Mouse (Mus musculus) hindbrain, embryonic 13.5 days (tissue): ENCODE measurements around the gene Etfdh. TPM values are rescaled to one million over a fixed set of nuclear protein-coding genes. Genes with fewer than 3 reads are reported as not detected.

Experiments
- ATAC-seq: fragments of 200-750 bp; cut with Nextera tagmentation; 2 replicates; pipeline ENCODE4 v1.8.0; 2017; ENCODE audit warnings: moderate TSS enrichment; ENCODE audit not compliant: low FRiP score
- H3K27ac ChIP-seq: fragments of 300-500 bp; sonication (generic); 2 replicates; pipeline ENCODE4 v1.5.1; 2015; ENCODE audit warnings: inconsistent platforms, mild to moderate bottlenecking, moderate library complexity
- H3K27me3 ChIP-seq: fragments of 300-500 bp; sonication (generic); 2 replicates; pipeline ENCODE4 v1.6.1; 2015; ENCODE audit warnings: mild to moderate bottlenecking, inconsistent platforms
- H3K36me3 ChIP-seq: fragments of 300-500 bp; sonication (generic); 2 replicates; pipeline ENCODE4 v1.6.1; 2015; ENCODE audit warnings: mild to moderate bottlenecking, inconsistent platforms
- H3K4me1 ChIP-seq: fragments of 300-500 bp; sonication (generic); replicated peaks from 2 replicates; pipeline ENCODE4 v1.6.1; 2015; ENCODE audit warnings: inconsistent platforms
- H3K4me2 ChIP-seq: fragments of 300-500 bp; sonication (generic); 2 replicates; pipeline ENCODE4 v1.6.1; 2015; ENCODE audit warnings: inconsistent platforms, mild to moderate bottlenecking, moderate library complexity
- H3K4me3 ChIP-seq: fragments of 300-500 bp; sonication (generic); 2 replicates; pipeline ENCODE4 v1.5.1; 2015; ENCODE audit warnings: mild to moderate bottlenecking, inconsistent platforms
- H3K9ac ChIP-seq: fragments of 300-500 bp; sonication (generic); 2 replicates; pipeline ENCODE4 v1.6.1; 2015; ENCODE audit warnings: mild to moderate bottlenecking, inconsistent platforms
- H3K9me3 ChIP-seq: fragments of 300-500 bp; sonication (generic); 2 replicates; pipeline ENCODE4 v1.6.1; 2016; ENCODE audit warnings: inconsistent platforms
- WGBS: fragments of 180-500 bp; shearing (Covaris S2); methylation state at CpG from one replicate; pipeline ENCODE4 v1.1.7; 2015; 5-methylcytosine and 5-hydroxymethylcytosine counted together
- polyA plus RNA-seq: library from polyadenylated mRNA; unstranded; fragments of >200 nt; fragmentation: Nextera tagmentation; extraction: Ambion mirVana; gene quantifications from 2 replicates; pipeline ENCODE4 v1.2.1, GENCODE M21; 2015

The Etfdh gene
- polyA plus RNA-seq, 1 experiment from 2014 or later = 46.0 TPM

- Histone ChIP-seq H3K27ac (no peak overlapping the region), H3K36me3 (peaks cover 64% of the 10 kb centered on the region), H3K4me3 (no peak overlapping the region), H3K4me1 (no peaks in the 10 kb centered on the region), H3K9ac (no peak overlapping the region), H3K4me2 (no peak overlapping the region), H3K27me3 (no peaks in the 10 kb centered on the region), H3K9me3 (no peaks in the 10 kb centered on the region)
- 93% methylated on average over 2 of the region's 2 CpGs for WGBS
- no peak for ATAC-seq
Observed at GRCm38 (mm10) chr3:79609886-79610285, 19.4 kb downstream of the Etfdh start.

- Histone ChIP-seq H3K4me1 (peaks cover 15% of the 10 kb centered on the region), H3K4me3 (no peak overlapping the region), H3K27ac (no peak overlapping the region), H3K27me3 (no peaks in the 10 kb centered on the region), H3K4me2 (no peak overlapping the region), H3K9ac (no peak overlapping the region), H3K36me3 (peaks cover 58% of the 10 kb centered on the region), H3K9me3 (no peaks in the 10 kb centered on the region)
- 98% methylated on average over 7 of the region's 7 CpGs for WGBS
- no peak for ATAC-seq
Observed at GRCm38 (mm10) chr3:79595468-79595867, 33.8 kb downstream of the Etfdh start.

GRCm38 (mm10) chr3:79591793-79592471 lies 37.4 kb downstream of the Etfdh start:
- Histone ChIP-seq H3K4me1 (peaks cover 15% of the 10 kb centered on the region), H3K4me3 (peak overlapping the region; percentile 92), H3K36me3 (peaks cover 28% of the 10 kb centered on the region), H3K4me2 (peak overlapping the region; percentile 90), H3K27me3 (0 out of 2 replicates have a peak, but pooled peaks cover 3% of the 10 kb centered on the region), H3K9ac (peak overlapping the region; percentile 89), H3K9me3 (no peaks in the 10 kb centered on the region), H3K27ac (peak overlapping the region; percentile 86)
- 0 out of 2 replicates have a peak, but pooled peaks have one; percentile 14 for ATAC-seq
- 6% methylated on average over 15 of the region's 15 CpGs for WGBS

- Histone ChIP-seq H3K4me3 (peak within 1 kb of the TSS; percentile 92), H3K27ac (peak within 1 kb of the TSS; percentile 86), H3K9ac (peak within 1 kb of the TSS; percentile 89), H3K36me3 (peaks cover 20% of the 10 kb centered on the region), H3K27me3 (0 out of 2 replicates have a peak, but pooled peaks cover 3% of the 10 kb centered on the region), H3K4me1 (peaks cover 15% of the 10 kb centered on the region), H3K4me2 (peak within 1 kb of the TSS; percentile 90), H3K9me3 (no peaks in the 10 kb centered on the region)
- WGBS = 4% methylated on average over 63 of the region's 63 CpGs
- ATAC-seq = peak; percentile 91
Observed at GRCm38 (mm10) chr3:79590863-79591792, 38.2 kb downstream of the Etfdh start, which contains the start of gene Ppid. Gene Ppid, plus strand, starts transcription at chr3:79591342.

- Histone ChIP-seq H3K27ac (no peak overlapping the region), H3K4me1 (peaks cover 15% of the 10 kb centered on the region), H3K4me2 (no peak overlapping the region), H3K36me3 (peaks cover 8% of the 10 kb centered on the region), H3K27me3 (0 out of 2 replicates have a peak, but pooled peaks cover 3% of the 10 kb centered on the region), H3K9me3 (no peaks in the 10 kb centered on the region), H3K4me3 (no peak overlapping the region), H3K9ac (no peak overlapping the region)
- ATAC-seq = no peak
- 88% methylated on average over 2 of the region's 2 CpGs for WGBS
Observed at GRCm38 (mm10) chr3:79589671-79590070, 39.6 kb downstream of the Etfdh start.

GRCm38 (mm10) chr3:79586804-79587203 lies 42.5 kb downstream of the Etfdh start:
- ATAC-seq = peak; percentile 65
- 3% methylated on average over 6 of the region's 6 CpGs for WGBS
- H3K4me2 ChIP-seq = no peak overlapping the region
- H3K36me3 ChIP-seq = no peaks in the 10 kb centered on the region
- H3K9ac ChIP-seq = no peak overlapping the region
- H3K4me3 ChIP-seq = no peak overlapping the region
- 0 out of 2 replicates have a peak, but pooled peaks cover 3% of the 10 kb centered on the region for H3K27me3 ChIP-seq
- H3K4me1 ChIP-seq = peaks cover 1% of the 10 kb centered on the region
- H3K27ac ChIP-seq = no peak overlapping the region
- no peaks in the 10 kb centered on the region for H3K9me3 ChIP-seq

GRCm38 (mm10) chr3:79579891-79580575 lies 49.3 kb downstream of the Etfdh start:
- no peaks in the 10 kb centered on the region for H3K27me3 ChIP-seq
- no peaks in the 10 kb centered on the region for H3K9me3 ChIP-seq
- no peak overlapping the region for H3K4me2 ChIP-seq
- peaks cover 7% of the 10 kb centered on the region for H3K4me1 ChIP-seq
- no peak overlapping the region for H3K27ac ChIP-seq
- 88% methylated on average over 5 of the region's 5 CpGs for WGBS
- H3K4me3 ChIP-seq = no peak overlapping the region
- ATAC-seq = no peak
- no peak overlapping the region for H3K9ac ChIP-seq
- no peaks in the 10 kb centered on the region for H3K36me3 ChIP-seq

GRCm38 (mm10) chr3:79578164-79578563 lies 51.1 kb downstream of the Etfdh start:
- H3K4me2 ChIP-seq = no peak overlapping the region
- no peak for ATAC-seq
- H3K27me3 ChIP-seq = no peaks in the 10 kb centered on the region
- H3K27ac ChIP-seq = no peak overlapping the region
- peaks cover 7% of the 10 kb centered on the region for H3K4me1 ChIP-seq
- no peak overlapping the region for H3K4me3 ChIP-seq
- H3K9me3 ChIP-seq = no peaks in the 10 kb centered on the region
- H3K36me3 ChIP-seq = no peaks in the 10 kb centered on the region
- no peak overlapping the region for H3K9ac ChIP-seq
- 74% methylated on average over 6 of the region's 6 CpGs for WGBS

GRCm38 (mm10) chr3:79577606-79578005 lies 51.7 kb downstream of the Etfdh start:
- Histone ChIP-seq H3K4me2 (no peak overlapping the region), H3K27ac (no peak overlapping the region), H3K9ac (no peak overlapping the region), H3K4me1 (peaks cover 7% of the 10 kb centered on the region), H3K9me3 (no peaks in the 10 kb centered on the region), H3K27me3 (no peaks in the 10 kb centered on the region), H3K4me3 (no peak overlapping the region), H3K36me3 (no peaks in the 10 kb centered on the region)
- no peak for ATAC-seq
- 92% methylated on average over 6 of the region's 6 CpGs for WGBS

GRCm38 (mm10) chr3:79576865-79577264 lies 52.4 kb downstream of the Etfdh start:
- H3K36me3 ChIP-seq = no peaks in the 10 kb centered on the region
- WGBS = 29% methylated on average over 5 of the region's 5 CpGs
- H3K27me3 ChIP-seq = no peaks in the 10 kb centered on the region
- H3K4me2 ChIP-seq = no peak overlapping the region
- H3K27ac ChIP-seq = no peak overlapping the region
- no peak overlapping the region for H3K9ac ChIP-seq
- no peak overlapping the region for H3K4me3 ChIP-seq
- H3K9me3 ChIP-seq = no peaks in the 10 kb centered on the region
- peaks cover 7% of the 10 kb centered on the region for H3K4me1 ChIP-seq
- ATAC-seq = peak; percentile 46

GRCm38 (mm10) chr3:79576468-79576816 lies 52.9 kb downstream of the Etfdh start:
- Histone ChIP-seq H3K36me3 (no peaks in the 10 kb centered on the region), H3K4me1 (peaks cover 7% of the 10 kb centered on the region), H3K27ac (peak overlapping the region; percentile 64), H3K9me3 (no peaks in the 10 kb centered on the region), H3K4me2 (0 out of 2 replicates have a peak overlapping the region, but pooled peaks have one; percentile 4), H3K9ac (no peak overlapping the region), H3K4me3 (no peak overlapping the region), H3K27me3 (no peaks in the 10 kb centered on the region)
- 9% methylated on average over 3 of the region's 3 CpGs for WGBS
- peak; percentile 37 for ATAC-seq
